Mouse (Mus musculus): ENCODE data around the gene Ndc1. TPM values are rescaled to one million over a fixed set of nuclear protein-coding genes. Genes with fewer than 3 reads are reported as not detected.

The Ndc1 gene
- polyA plus RNA-seq, 1 experiment from 2014 or later: 27.9 TPM

Small RNA genes lying within 50 kb of the gene (microRNA-seq; reads per million reads assigned to microRNA genes)
- gene Gm24804 (ENCODE audit: borderline number of aligned reads): 0.52 reads per million

Other genes starting within 250 kb of the Ndc1 start
- 583 and 621 TPM in 2 replicates for gene Tmem59, start 189.4 kb upstream of the Ndc1 start, polyA plus RNA-seq (2015; fragmentation: Nextera tagmentation; extraction: Ambion mirVana)
- gene Tceanc2, start 188.7 kb upstream of the Ndc1 start, polyA plus RNA-seq (2015; fragmentation: Nextera tagmentation; extraction: Ambion mirVana): 22.5 and 24.7 TPM in 2 replicates
- gene Ldlrad1, start 158.6 kb upstream of the Ndc1 start, polyA plus RNA-seq (2015; fragmentation: Nextera tagmentation; extraction: Ambion mirVana): 0.25 TPM in 2 replicates
- 66.6 and 72.3 TPM in 2 replicates for gene Lrrc42, start 114.3 kb upstream of the Ndc1 start, polyA plus RNA-seq (2015; fragmentation: Nextera tagmentation; extraction: Ambion mirVana)
- 41.1 and 43.9 TPM in 2 replicates for gene Hspb11, start 114.2 kb upstream of the Ndc1 start, polyA plus RNA-seq (2015; fragmentation: Nextera tagmentation; extraction: Ambion mirVana)
- gene Dio1, start 60.6 kb upstream of the Ndc1 start, polyA plus RNA-seq (2015; fragmentation: Nextera tagmentation; extraction: Ambion mirVana): 0.35 and 0.89 TPM in 2 replicates
- 57.3 TPM in 2 replicates for gene Yipf1, start 53.4 kb upstream of the Ndc1 start, polyA plus RNA-seq (2015; fragmentation: Nextera tagmentation; extraction: Ambion mirVana)
- 35.3 and 37.4 TPM in 2 replicates for gene Glis1, start 66.8 kb downstream of the Ndc1 start, polyA plus RNA-seq (2015; fragmentation: Nextera tagmentation; extraction: Ambion mirVana)